15 mouse cellular contexts compared by ENCODE assay signal in the genomic region with DNA sequence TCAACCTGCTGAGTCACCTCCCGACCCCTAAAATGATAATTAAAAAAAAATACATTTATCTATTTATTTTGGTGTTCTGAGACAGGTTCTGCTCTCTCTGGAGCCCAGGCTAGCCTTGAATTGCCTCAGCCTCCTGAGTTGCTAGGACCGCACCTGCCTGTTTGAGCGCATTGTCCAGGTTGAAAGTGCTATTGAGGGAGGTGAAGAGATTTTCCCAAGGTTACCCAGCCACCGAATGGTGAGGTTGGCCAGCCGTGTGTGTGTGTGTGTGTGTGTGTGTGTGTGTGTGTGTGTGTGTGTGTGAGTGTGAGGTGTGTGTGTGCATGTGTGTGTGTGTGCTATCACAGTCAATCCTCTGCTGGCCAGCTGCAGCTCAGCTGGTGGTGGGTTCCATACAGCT. TPM values are rescaled to one million over a fixed set of nuclear protein-coding genes. Genes with fewer than 3 reads are reported as not detected.
A peak's percentile ranks its signal among the peaks of the same experiment; 100 is the strongest.
DNase-seq lines count a peak whose midpoint lies in the region; ATAC-seq and TF ChIP-seq lines count a peak whose summit lies in the region.
"Had no signal": no experiment of that assay in that cellular context is flagged by ENCODE, and none has a peak within 500 bp of the region (broad histone marks: within the 10 kb centered on the region; RNA-seq: fewer than 3 reads in every experiment).

No protein-coding gene starts in this region.

- H3K36me3 ChIP-seq in midbrain, embryonic 10.5 days: peaks cover 2% of the 10 kb centered on the region; the same call in 1 of the 2 replicates
- no peaks in the 10 kb centered on the region; the same call in 1 of the 2 replicates for H3K36me3 ChIP-seq in midbrain, postnatal 0 days (ENCODE audit: insufficient read depth, low read length)
- H3K36me3 ChIP-seq in embryonic facial prominence, embryonic 14.5 days (ENCODE audit: control insufficient read depth, insufficient read depth, low read length): no peaks in the 10 kb centered on the region
- H3K36me3 ChIP-seq in hindbrain, embryonic 12.5 days: no peaks in the 10 kb centered on the region
- H3K36me3 ChIP-seq: heart, embryonic 15.5 days; lung, embryonic 15.5 days had no signal

- H3K9ac ChIP-seq in midbrain, postnatal 0 days (replicated peaks; ENCODE audit: low read length, poor library complexity, severe bottlenecking): no peak overlapping the region
- no peak overlapping the region for H3K9ac ChIP-seq in embryonic facial prominence, embryonic 14.5 days (ENCODE audit: low read depth, low read length)
- H3K9ac ChIP-seq in hindbrain, embryonic 12.5 days: no peak overlapping the region
- H3K9ac ChIP-seq: heart, embryonic 15.5 days; lung, embryonic 15.5 days had no signal

- peak overlapping the region; percentile 88 for H3K27ac ChIP-seq in midbrain, embryonic 10.5 days (replicated peaks)
- H3K27ac ChIP-seq in midbrain, postnatal 0 days (ENCODE audit: low read depth, low read length): no peak overlapping the region
- H3K27ac ChIP-seq in embryonic facial prominence, embryonic 14.5 days (replicated peaks; ENCODE audit: low read depth, low read length): peak overlapping the region; percentile 35; the same call in 1 of the 2 replicates
- H3K27ac ChIP-seq in hindbrain, embryonic 12.5 days: peak overlapping the region; percentile 41
- H3K27ac ChIP-seq: heart, embryonic 15.5 days; lung, embryonic 15.5 days had no signal

- no peak for TF ChIP-seq CTCF in midbrain, postnatal 0 days (IDR thresholded peaks at IDR 0.05)

- no peaks in the 10 kb centered on the region for H3K9me3 ChIP-seq in midbrain, embryonic 10.5 days (replicated peaks)
- no peaks in the 10 kb centered on the region for H3K9me3 ChIP-seq in midbrain, postnatal 0 days (ENCODE audit: low read length)
- no peaks in the 10 kb centered on the region for H3K9me3 ChIP-seq in embryonic facial prominence, embryonic 14.5 days (ENCODE audit: control insufficient read depth, low read length)
- H3K9me3 ChIP-seq in hindbrain, embryonic 12.5 days (replicated peaks): no peaks in the 10 kb centered on the region
- H3K9me3 ChIP-seq: heart, embryonic 15.5 days; lung, embryonic 15.5 days had no signal

- no peak overlapping the region for H3K4me2 ChIP-seq in midbrain, postnatal 0 days (ENCODE audit: low read depth, low read length, poor library complexity, severe bottlenecking)
- H3K4me2 ChIP-seq in embryonic facial prominence, embryonic 14.5 days (ENCODE audit: low read depth, low read length): no peak overlapping the region
- H3K4me2 ChIP-seq in hindbrain, embryonic 12.5 days (replicated peaks): no peak overlapping the region
- H3K4me2 ChIP-seq: heart, embryonic 15.5 days; lung, embryonic 15.5 days had no signal

- no peak for DNase-seq in midbrain, embryonic 10.5 days (ENCODE audit: low spot score)
- DNase-seq in midbrain, postnatal 0 days (ENCODE audit: low spot score): no peak
- no peak for DNase-seq in embryonic facial prominence, embryonic 14.5 days (ENCODE audit: low spot score)
- no peak for DNase-seq in cerebellum, adult 11-12 months
- no peak for DNase-seq in cerebellum, postnatal 4 days (ENCODE audit: low spot score in 2 of 2)
- DNase-seq: adrenal gland, adult 2 months; cerebellum, adult 8-10 months; heart, adult 11 months; liver; right cerebral cortex, postnatal 25 days had no signal

- peaks cover 7% of the 10 kb centered on the region; the same call in 1 of the 2 replicates for H3K27me3 ChIP-seq in midbrain, embryonic 10.5 days (ENCODE audit: low read depth, poor library complexity, severe bottlenecking)
- H3K27me3 ChIP-seq in midbrain, postnatal 0 days (ENCODE audit: insufficient read depth, low read length): no peaks in the 10 kb centered on the region
- H3K27me3 ChIP-seq in embryonic facial prominence, embryonic 14.5 days (replicated peaks; ENCODE audit: control insufficient read depth, insufficient read depth, low read length): no peaks in the 10 kb centered on the region
- H3K27me3 ChIP-seq in hindbrain, embryonic 12.5 days: peaks cover 11% of the 10 kb centered on the region; the same call in 1 of the 2 replicates
- H3K27me3 ChIP-seq: lung, embryonic 15.5 days had no signal

- peaks cover 91% of the 10 kb centered on the region for H3K4me1 ChIP-seq in midbrain, embryonic 10.5 days
- peaks cover 9% of the 10 kb centered on the region; the same call in 1 of the 2 replicates for H3K4me1 ChIP-seq in midbrain, postnatal 0 days (ENCODE audit: insufficient read depth, low read length)
- peaks cover 33% of the 10 kb centered on the region for H3K4me1 ChIP-seq in embryonic facial prominence, embryonic 14.5 days (ENCODE audit: control insufficient read depth, insufficient read depth, low read length)
- H3K4me1 ChIP-seq in hindbrain, embryonic 12.5 days: peaks cover 75% of the 10 kb centered on the region

- H3K4me3 ChIP-seq in midbrain, embryonic 10.5 days: no peak overlapping the region
- no peak overlapping the region for H3K4me3 ChIP-seq in midbrain, postnatal 0 days (ENCODE audit: low read depth, low read length)
- no peak overlapping the region for H3K4me3 ChIP-seq in embryonic facial prominence, embryonic 14.5 days (ENCODE audit: low read depth, low read length)
- no peak overlapping the region for H3K4me3 ChIP-seq in hindbrain, embryonic 12.5 days
- H3K4me3 ChIP-seq: heart, embryonic 15.5 days; lung, embryonic 15.5 days had no signal

- 61% methylated on average over 5 of the region's 5 CpGs for WGBS in midbrain, embryonic 10.5 days
- WGBS in midbrain, postnatal 0 days: 59% methylated on average over 5 of the region's 5 CpGs
- WGBS in embryonic facial prominence, embryonic 14.5 days: 67% methylated on average over 5 of the region's 5 CpGs
- WGBS in hindbrain, embryonic 12.5 days: 62% methylated on average over 5 of the region's 5 CpGs

- no peak for ATAC-seq in midbrain, postnatal 0 days (ENCODE audit: low FRiP score)
- ATAC-seq in embryonic facial prominence, embryonic 14.5 days (ENCODE audit: low read depth): no peak
- no peak for ATAC-seq in hindbrain, embryonic 12.5 days (ENCODE audit: low FRiP score)
- ATAC-seq in megakaryocyte-erythroid progenitor cell, adult 5-6 weeks (replicated peaks; ENCODE audit: low FRiP score, low TSS enrichment, poor library complexity, severe bottlenecking): no peak
- ATAC-seq: inflammation-experienced regulatory T-cells, adult 6 months had no signal

RNA-seq across cellular contexts. Expression of gene Rab11fip4, which starts 55.0 kb away (rescaled TPM):
- 18.6 and 23.4 TPM in 2 replicates for polyA plus RNA-seq in midbrain, embryonic 10.5 days (2016; fragmentation: Nextera tagmentation; extraction: Ambion mirVana)
- total RNA-seq in midbrain, postnatal 0 days (2014; rRNA removed): 68.1 and 68.3 TPM in 2 replicates
- polyA plus RNA-seq in midbrain, postnatal 0 days (2015; fragmentation: Nextera tagmentation; extraction: Ambion mirVana): 19.0 and 19.9 TPM in 2 replicates
- polyA plus RNA-seq in embryonic facial prominence, embryonic 14.5 days (2014; fragmentation: Nextera tagmentation; extraction: Ambion mirVana): 4.7 and 5.4 TPM in 2 replicates
- 28.3 and 28.5 TPM in 2 replicates for polyA plus RNA-seq in hindbrain, embryonic 12.5 days (2016; fragmentation: Nextera tagmentation; extraction: Ambion mirVana)
- total RNA-seq in megakaryocyte-erythroid progenitor cell, adult 5-6 weeks (2014; fragmentation: Nextera tagmentation): 0.17 and 0.35 TPM in 2 replicates
- 0.65 and 1.1 TPM in 2 replicates for total RNA-seq in megakaryocyte-erythroid progenitor cell, adult 5-6 weeks (2017)
